Mouse (Mus musculus) liver, embryonic 14.5 days (tissue): ENCODE measurements around the gene Btaf1.

Experiments used
- CTCF ChIP-seq: IDR thresholded peaks from 2 replicates; pipeline ENCODE4 v1.5.1; 2016; ENCODE audit warnings: antibody characterized with exemption, low read depth, control low read depth
- EP300 ChIP-seq: IDR thresholded peaks from 2 replicates; pipeline ENCODE4 v1.6.1; 2016; ENCODE audit warnings: antibody characterized with exemption, low read depth

GRCm38 (mm10) chr19:36891746-36892145, 34.1 kb upstream of the Btaf1 start:
- TF ChIP-seq CTCF (no peak), EP300 (no peak)
